Mouse (Mus musculus): ENCODE measurements around the gene Rasal3.

Gene Rasal3

GRCm38 (mm10) chr17:32356281-32356680 is 47.1 kb downstream of the Rasal3 start:
- in situ Hi-C loops (cut with MboI; ENCODE audit: low sequenced_read_pairs), result no loop called here

- in situ Hi-C loops (cut with MboI; ENCODE audit: low sequenced_read_pairs), result no loop called here
Measured at GRCm38 (mm10) chr17:32355031-32355430, 48.4 kb downstream of the Rasal3 start.

- in situ Hi-C loops (cut with MboI; ENCODE audit: low sequenced_read_pairs), result no loop called here
Measured at GRCm38 (mm10) chr17:32354211-32354610, 49.2 kb downstream of the Rasal3 start.

GRCm38 (mm10) chr17:32353696-32354095 is 49.7 kb downstream of the Rasal3 start:
- in situ Hi-C loops (cut with MboI; ENCODE audit: low sequenced_read_pairs), result no loop called here

GRCm38 (mm10) chr17:32351726-32352125 is 51.7 kb downstream of the Rasal3 start:
- in situ Hi-C loops (cut with MboI; ENCODE audit: low sequenced_read_pairs), result no loop called here

GRCm38 (mm10) chr17:32351269-32351668 is 52.1 kb downstream of the Rasal3 start:
- in situ Hi-C loops (cut with MboI; ENCODE audit: low sequenced_read_pairs), result no loop called here

- in situ Hi-C loops (cut with MboI; ENCODE audit: low sequenced_read_pairs), result no loop called here
Measured at GRCm38 (mm10) chr17:32350382-32350983, 52.9 kb downstream of the Rasal3 start, which contains the start of gene Akap8l. Gene Akap8l (minus strand): TSS chr17:32350607.

- in situ Hi-C loops (cut with MboI; ENCODE audit: low sequenced_read_pairs), result no loop called here
Measured at GRCm38 (mm10) chr17:32349851-32350381, 53.5 kb downstream of the Rasal3 start.

- in situ Hi-C loops (cut with MboI; ENCODE audit: low sequenced_read_pairs), result no loop called here
Measured at GRCm38 (mm10) chr17:32349037-32349732, 54.2 kb downstream of the Rasal3 start.

GRCm38 (mm10) chr17:32348406-32348805 is 55.0 kb downstream of the Rasal3 start:
- in situ Hi-C loops (cut with MboI; ENCODE audit: low sequenced_read_pairs), result no loop called here

GRCm38 (mm10) chr17:32341102-32341501 is 62.3 kb downstream of the Rasal3 start:
- in situ Hi-C loops (cut with MboI; ENCODE audit: low sequenced_read_pairs), result loop anchor here (5.0 kb wide), 1 partner anchor 86 kb away; no protein-coding TSS in a partner anchor
